In genomic region chr11:102046607-102047006, GRCm38 (mm10) we compare ENCODE assay signal across 37 mouse cellular contexts. TPM values are rescaled to one million over a fixed set of nuclear protein-coding genes. Genes with fewer than 3 reads are reported as not detected.
"Had no signal": no experiment of that assay in that cellular context is flagged by ENCODE, and none has a peak within 500 bp of the region (broad histone marks: within the 10 kb centered on the region; RNA-seq: fewer than 3 reads in every experiment).

No protein-coding gene starts in this region.

- H3K9me3 ChIP-seq: hindbrain, embryonic 15.5 days; limb, embryonic 15.5 days had no signal

- ATAC-seq: hindbrain, postnatal 0 days; intestine, embryonic 16.5 days had no signal

- H3K9ac ChIP-seq: heart, embryonic 13.5 days; heart, embryonic 15.5 days; hindbrain, embryonic 13.5 days; hindbrain, embryonic 15.5 days; kidney, embryonic 15.5 days; limb, embryonic 13.5 days; limb, embryonic 15.5 days; liver, embryonic 14.5 days had no signal

- H3K4me3 ChIP-seq: heart, embryonic 13.5 days; heart, embryonic 15.5 days; hindbrain, embryonic 13.5 days; hindbrain, embryonic 15.5 days; kidney, embryonic 15.5 days; limb, embryonic 13.5 days; limb, embryonic 15.5 days had no signal

- H3K4me1 ChIP-seq: heart, embryonic 13.5 days; heart, embryonic 15.5 days; hindbrain, embryonic 13.5 days; hindbrain, embryonic 15.5 days; limb, embryonic 13.5 days; limb, embryonic 15.5 days had no signal

- H3K27ac ChIP-seq: heart, embryonic 13.5 days; heart, embryonic 15.5 days; hindbrain, embryonic 13.5 days; hindbrain, embryonic 15.5 days; hindbrain, postnatal 0 days; kidney, embryonic 15.5 days; kidney, postnatal 0 days; limb, embryonic 13.5 days; limb, embryonic 15.5 days; liver, embryonic 14.5 days had no signal

- H3K27me3 ChIP-seq: heart, embryonic 13.5 days; heart, embryonic 15.5 days; hindbrain, embryonic 13.5 days; hindbrain, embryonic 15.5 days; kidney, embryonic 15.5 days; limb, embryonic 13.5 days; limb, embryonic 15.5 days had no signal

- DNase-seq: gastrocnemius, postnatal 14 days; gastrocnemius, postnatal 36 days; heart, adult 18-20 months; heart, postnatal 14 days; kidney, adult 11 months; kidney, adult 2 months; kidney, adult 9 months; kidney, postnatal 14 days; kidney, postnatal 36 days; layer of hippocampus, adult 9-11 months; layer of hippocampus, postnatal 36 days; left cerebral cortex, postnatal 4 days had no signal

- H3K4me2 ChIP-seq: heart, embryonic 11.5 days; heart, embryonic 13.5 days; heart, embryonic 15.5 days; hindbrain, embryonic 13.5 days; hindbrain, embryonic 15.5 days; kidney, embryonic 15.5 days; limb, embryonic 13.5 days; limb, embryonic 15.5 days; liver, embryonic 11.5 days had no signal

- H3K36me3 ChIP-seq: heart, embryonic 13.5 days; heart, embryonic 15.5 days; hindbrain, embryonic 13.5 days; hindbrain, embryonic 15.5 days; kidney, embryonic 15.5 days; limb, embryonic 13.5 days; limb, embryonic 15.5 days had no signal

RNA-seq across cellular contexts. Expression of gene Cd300lg, which starts 5.3 kb away (rescaled TPM):
- total RNA-seq: hematopoietic stem cell, adult 5-6 weeks; layer of hippocampus, adult 18-20 months; layer of hippocampus, adult 8-10 months; layer of hippocampus, postnatal 36 days; left cerebral cortex, postnatal 10 days; left cerebral cortex, postnatal 25 days; left cerebral cortex, postnatal 4 days had no signal

RNA-seq across cellular contexts. Expression of gene Ppy, which starts 54.5 kb away (rescaled TPM):
- total RNA-seq: gastrocnemius, adult 18-20 months; gastrocnemius, postnatal 14 days; gastrocnemius, postnatal 36 days; heart, adult 18-20 months; heart, postnatal 14 days; hematopoietic stem cell, adult 5-6 weeks; hindbrain, postnatal 0 days; layer of hippocampus, adult 18-20 months; layer of hippocampus, adult 8-10 months; layer of hippocampus, postnatal 14 days; layer of hippocampus, postnatal 36 days; left cerebral cortex, adult 18-20 months; left cerebral cortex, adult 8-10 months; left cerebral cortex, postnatal 10 days; left cerebral cortex, postnatal 25 days; left cerebral cortex, postnatal 4 days had no signal
- polyA plus RNA-seq: heart, embryonic 11.5 days; heart, embryonic 13.5 days; heart, embryonic 15.5 days; heart, postnatal 0 days; hindbrain, embryonic 11.5 days; hindbrain, embryonic 13.5 days; hindbrain, embryonic 15.5 days; hindbrain, postnatal 0 days; kidney, adult 2 months; kidney, embryonic 15.5 days; kidney, postnatal 0 days; limb, embryonic 11.5 days; limb, embryonic 13.5 days; limb, embryonic 15.5 days; liver, embryonic 11.5 days; liver, embryonic 14.5 days had no signal
